Mouse (Mus musculus) ES-Bruce4 (cell line): ENCODE results near the gene Sox5.

Experiments
- CTCF ChIP-seq: IDR thresholded peaks from one replicate; pipeline ENCODE4 v1.8.1; 2011; ENCODE audit warnings: low read depth, low read length
- EP300 ChIP-seq: IDR thresholded peaks from 2 replicates; pipeline ENCODE4 v1.6.1; 2011; ENCODE audit warnings: low read depth, low read length; ENCODE audit not compliant: insufficient read depth
- POLR2A ChIP-seq: IDR thresholded peaks from one replicate; pipeline ENCODE4 v1.8.1; 2011; ENCODE audit warnings: low read length; ENCODE audit not compliant: insufficient read depth

- TF ChIP-seq CTCF (no peak), POLR2A (no peak), EP300 (no peak)
Observed at GRCm38 (mm10) chr6:144640591-144640990, 141.2 kb downstream of the Sox5 start.
